Mouse (Mus musculus): ENCODE results near the gene Ubxn11. TPM values are rescaled to one million over a fixed set of nuclear protein-coding genes. Genes with fewer than 3 reads are reported as not detected.

The Ubxn11 gene
- polyA plus RNA-seq, 1 experiment, result 457 TPM

GRCm38 (mm10) chr4:134125383-134126060, 23.2 kb downstream of the Ubxn11 start:
- H3K4me1 ChIP-seq (ENCODE audit: control insufficient read depth, insufficient read depth, low read length), result peaks cover 16% of the 10 kb centered on the region
- H3K36me3 ChIP-seq (ENCODE audit: control insufficient read depth, insufficient read depth, low read length), result no peaks in the 10 kb centered on the region
- TF ChIP-seq CTCF (IDR thresholded peaks at IDR 0.05; ENCODE audit: control insufficient read depth, insufficient read depth, insufficient replicate concordance, low read depth, low read length) (no peak), POLR2A (IDR thresholded peaks at IDR 0.05; ENCODE audit: control insufficient read depth, low read depth, low read length) (no peak)
- no peak overlapping the region for H3K4me3 ChIP-seq (ENCODE audit: control insufficient read depth, low read depth, low read length)
- H3K27ac ChIP-seq (ENCODE audit: control insufficient read depth, insufficient read depth, low read depth, low read length), result no peak overlapping the region
- no peaks in the 10 kb centered on the region for H3K27me3 ChIP-seq (ENCODE audit: control insufficient read depth, insufficient read depth, low read length)

GRCm38 (mm10) chr4:134126300-134127120, 24.1 kb downstream of the Ubxn11 start:
- Histone ChIP-seq H3K4me3 (ENCODE audit: control insufficient read depth, low read depth, low read length) (no peak overlapping the region), H3K4me1 (ENCODE audit: control insufficient read depth, insufficient read depth, low read length) (peaks cover 16% of the 10 kb centered on the region), H3K27me3 (ENCODE audit: control insufficient read depth, insufficient read depth, low read length) (no peaks in the 10 kb centered on the region)

GRCm38 (mm10) chr4:134127121-134127455, 24.7 kb downstream of the Ubxn11 start:
- H3K27ac ChIP-seq (ENCODE audit: control insufficient read depth, insufficient read depth, low read depth, low read length), result no peak overlapping the region

More at GRCm38 (mm10) chr4:134126300-134127120, 24.1 kb downstream of the Ubxn11 start:
- H3K27ac ChIP-seq (ENCODE audit: control insufficient read depth, insufficient read depth, low read depth, low read length), result no peak overlapping the region
- no peaks in the 10 kb centered on the region for H3K36me3 ChIP-seq (ENCODE audit: control insufficient read depth, insufficient read depth, low read length)
- TF ChIP-seq POLR2A (IDR thresholded peaks at IDR 0.05; ENCODE audit: control insufficient read depth, low read depth, low read length) (no peak), CTCF (IDR thresholded peaks at IDR 0.05; ENCODE audit: control insufficient read depth, insufficient read depth, insufficient replicate concordance, low read depth, low read length) (no peak)

DNA sequence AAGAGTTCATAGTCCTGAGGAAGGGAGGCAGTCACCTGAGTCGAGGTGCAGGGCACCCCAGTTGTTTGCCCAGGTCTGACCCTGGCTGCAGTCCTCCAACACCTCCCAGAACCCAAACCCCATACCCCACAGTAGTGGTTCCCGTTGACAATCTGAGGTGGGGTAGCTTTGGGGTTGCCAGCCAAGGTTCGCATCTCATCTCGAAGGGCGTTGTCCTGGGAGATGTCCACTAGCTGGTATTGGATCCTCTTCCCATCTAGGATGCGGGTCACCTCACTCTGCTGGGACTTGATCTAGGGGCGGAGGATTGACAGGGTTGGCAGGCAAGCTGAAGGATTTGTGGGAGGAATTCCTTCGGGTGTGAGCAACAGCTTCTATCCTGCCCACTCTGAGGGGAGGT, 25.4 kb downstream of the Ubxn11 start:
- no peaks in the 10 kb centered on the region for H3K27me3 ChIP-seq (ENCODE audit: control insufficient read depth, insufficient read depth, low read length)
- no peak overlapping the region; the same call in 1 of the 2 replicates for H3K27ac ChIP-seq (ENCODE audit: control insufficient read depth, insufficient read depth, low read depth, low read length)
- H3K36me3 ChIP-seq (ENCODE audit: control insufficient read depth, insufficient read depth, low read length), result no peaks in the 10 kb centered on the region
- no peak for TF ChIP-seq POLR2A (IDR thresholded peaks at IDR 0.05; ENCODE audit: control insufficient read depth, low read depth, low read length)
- no peak for TF ChIP-seq CTCF (IDR thresholded peaks at IDR 0.05; ENCODE audit: control insufficient read depth, insufficient read depth, insufficient replicate concordance, low read depth, low read length)
- H3K4me1 ChIP-seq (ENCODE audit: control insufficient read depth, insufficient read depth, low read length), result peaks cover 16% of the 10 kb centered on the region
- peak overlapping the region; percentile 92 for H3K4me3 ChIP-seq (ENCODE audit: control insufficient read depth, low read depth, low read length)

More at GRCm38 (mm10) chr4:134127121-134127455, 24.7 kb downstream of the Ubxn11 start:
- Histone ChIP-seq H3K4me3 (ENCODE audit: control insufficient read depth, low read depth, low read length) (no peak overlapping the region), H3K4me1 (ENCODE audit: control insufficient read depth, insufficient read depth, low read length) (peaks cover 16% of the 10 kb centered on the region), H3K27me3 (ENCODE audit: control insufficient read depth, insufficient read depth, low read length) (no peaks in the 10 kb centered on the region), H3K36me3 (ENCODE audit: control insufficient read depth, insufficient read depth, low read length) (no peaks in the 10 kb centered on the region)
- TF ChIP-seq POLR2A (IDR thresholded peaks at IDR 0.05; ENCODE audit: control insufficient read depth, low read depth, low read length) (no peak), CTCF (IDR thresholded peaks at IDR 0.05; ENCODE audit: control insufficient read depth, insufficient read depth, insufficient replicate concordance, low read depth, low read length) (no peak)

DNA sequence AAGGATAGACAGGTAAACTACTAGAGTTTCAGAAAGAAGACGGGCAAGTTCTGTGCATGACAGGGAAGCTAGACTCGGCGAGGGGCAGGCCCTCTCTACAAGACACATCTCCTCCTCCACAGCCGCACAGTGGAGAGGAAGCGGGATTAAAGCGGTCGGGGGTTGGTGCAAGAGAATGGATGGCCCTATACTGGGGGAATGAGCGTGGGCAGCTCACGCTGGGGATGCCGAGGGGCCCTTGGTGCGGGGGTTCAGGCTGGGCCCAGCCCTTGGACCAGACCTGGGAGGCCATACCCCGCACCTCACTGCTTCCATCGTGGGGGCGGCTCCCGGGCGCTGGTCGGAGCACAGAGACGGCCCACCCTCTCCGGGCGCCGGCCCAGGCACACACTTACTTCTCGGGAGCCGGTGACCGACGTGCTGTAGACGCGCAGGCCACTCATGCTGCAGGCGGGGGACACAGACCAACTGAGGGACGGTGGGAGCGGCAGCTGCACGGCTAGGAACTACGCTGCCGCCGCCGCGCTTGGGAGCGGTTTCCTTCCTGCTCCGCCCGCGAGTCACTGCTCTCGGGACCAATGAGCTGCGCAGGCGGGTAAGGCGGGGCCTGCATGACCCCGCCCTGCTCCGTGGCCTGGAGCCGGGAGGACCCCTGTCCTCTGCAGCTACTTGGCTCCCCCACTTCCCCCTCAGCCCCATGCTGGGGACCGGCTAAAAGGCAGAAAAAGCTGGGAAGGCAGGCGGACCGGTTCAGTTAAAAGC, 26.0 kb downstream of the Ubxn11 start, which contains the start of gene Sh3bgrl3:
Sh3bgrl3 (minus strand) TSS at position 569 of the 762 bp plus-strand sequence.
- no peaks in the 10 kb centered on the region for H3K36me3 ChIP-seq (ENCODE audit: control insufficient read depth, insufficient read depth, low read length)
- peak within 1 kb of the TSS; percentile 92 for H3K4me3 ChIP-seq (ENCODE audit: control insufficient read depth, low read depth, low read length)
- TF ChIP-seq CTCF (IDR thresholded peaks at IDR 0.05; ENCODE audit: control insufficient read depth, insufficient read depth, insufficient replicate concordance, low read depth, low read length) (no peak), POLR2A (IDR thresholded peaks at IDR 0.05; ENCODE audit: control insufficient read depth, low read depth, low read length) (peak; percentile 80)
- H3K27ac ChIP-seq (ENCODE audit: control insufficient read depth, insufficient read depth, low read depth, low read length), result peak within 1 kb of the TSS; percentile 85
- peaks cover 16% of the 10 kb centered on the region for H3K4me1 ChIP-seq (ENCODE audit: control insufficient read depth, insufficient read depth, low read length)
- H3K27me3 ChIP-seq (ENCODE audit: control insufficient read depth, insufficient read depth, low read length), result no peaks in the 10 kb centered on the region

GRCm38 (mm10) chr4:134128983-134129362, 26.6 kb downstream of the Ubxn11 start:
- TF ChIP-seq POLR2A (IDR thresholded peaks at IDR 0.05; ENCODE audit: control insufficient read depth, low read depth, low read length) (0 out of 2 replicates have a peak, but pooled peaks have one; percentile 7), CTCF (IDR thresholded peaks at IDR 0.05; ENCODE audit: control insufficient read depth, insufficient read depth, insufficient replicate concordance, low read depth, low read length) (no peak)
- no peaks in the 10 kb centered on the region; the same call in 1 of the 2 replicates for H3K36me3 ChIP-seq (ENCODE audit: control insufficient read depth, insufficient read depth, low read length)
- H3K4me3 ChIP-seq (ENCODE audit: control insufficient read depth, low read depth, low read length), result peak overlapping the region; percentile 92
- H3K27me3 ChIP-seq (ENCODE audit: control insufficient read depth, insufficient read depth, low read length), result no peaks in the 10 kb centered on the region
- H3K27ac ChIP-seq (ENCODE audit: control insufficient read depth, insufficient read depth, low read depth, low read length), result peak overlapping the region; percentile 85
- H3K4me1 ChIP-seq (ENCODE audit: control insufficient read depth, insufficient read depth, low read length), result peaks cover 16% of the 10 kb centered on the region
